Mouse (Mus musculus) midbrain, postnatal 0 days (tissue): ENCODE measurements around the gene Platr17. TPM values are rescaled to one million over a fixed set of nuclear protein-coding genes. Genes with fewer than 3 reads are reported as not detected.
A peak's percentile ranks its signal among the peaks of the same experiment; 100 is the strongest.

Source experiments
- ATAC-seq: fragments of 200-750 bp; cut with Nextera tagmentation; 2 replicates; pipeline ENCODE4 v1.8.0; 2017; ENCODE audit warnings: moderate number of reproducible peaks, mild to moderate bottlenecking, moderate TSS enrichment, moderate library complexity; ENCODE audit not compliant: low FRiP score
- DNase-seq: peaks from one replicate; pipeline ENCODE4 v3.0.0-alpha.2; 2015; ENCODE audit warnings: low spot score
- H3K27ac ChIP-seq: fragments of 300-500 bp; sonication (generic); 2 replicates; pipeline ENCODE4 v1.5.1; 2014; ENCODE audit warnings: low read depth, mild to moderate bottlenecking, low read length, mixed read lengths
- H3K27me3 ChIP-seq: fragments of 300-500 bp; sonication (generic); 2 replicates; pipeline ENCODE4 v1.6.1; 2014; ENCODE audit warnings: low read length, control low read depth, mixed read lengths; ENCODE audit not compliant: insufficient read depth
- H3K36me3 ChIP-seq: fragments of 300-500 bp; sonication (generic); 2 replicates; pipeline ENCODE4 v1.6.1; 2014; ENCODE audit warnings: low read length, control low read depth, mixed read lengths; ENCODE audit not compliant: insufficient read depth
- H3K4me1 ChIP-seq: fragments of 300-500 bp; sonication (generic); 2 replicates; pipeline ENCODE4 v1.6.1; 2014; ENCODE audit warnings: mild to moderate bottlenecking, control low read depth, antibody characterized with exemption, low read length, mixed read lengths; ENCODE audit not compliant: insufficient read depth
- H3K4me2 ChIP-seq: fragments of 300-500 bp; sonication (generic); 2 replicates; pipeline ENCODE4 v1.6.1; 2014; ENCODE audit warnings: low read depth, mild to moderate bottlenecking, low read length, mixed read lengths; ENCODE audit not compliant: poor library complexity, severe bottlenecking
- H3K4me3 ChIP-seq: fragments of 300-500 bp; sonication (generic); 2 replicates; pipeline ENCODE4 v1.5.1; 2014; ENCODE audit warnings: low read depth, mild to moderate bottlenecking, low read length, moderate library complexity
- H3K9ac ChIP-seq: fragments of 300-500 bp; sonication (generic); replicated peaks from 2 replicates; pipeline ENCODE4 v1.6.1; 2014; ENCODE audit warnings: mild to moderate bottlenecking, low read length, moderate library complexity, mixed read lengths; ENCODE audit not compliant: poor library complexity, severe bottlenecking
- H3K9me3 ChIP-seq: fragments of 300-500 bp; sonication (generic); 2 replicates; pipeline ENCODE4 v1.6.1; 2016; ENCODE audit warnings: low read length, control low read depth
- CTCF ChIP-seq: IDR thresholded peaks from 2 replicates; pipeline ENCODE4 v1.5.1; 2016; ENCODE audit warnings: antibody characterized with exemption, mild to moderate bottlenecking
- WGBS: fragments of 180-500 bp; shearing (Covaris S2); extraction: QIAGEN DNeasy Blood & Tissue Kit; methylation state at CpG from one replicate; pipeline ENCODE4 v1.1.7; 2014; 5-methylcytosine and 5-hydroxymethylcytosine counted together
- microRNA-seq: library from miRNA; unstranded; fragments of <30 nt; microRNA quantifications from one replicate; pipeline ENCODE4, GENCODE M21; 2016; ENCODE audit warnings: borderline number of aligned reads
- polyA plus RNA-seq: library from polyadenylated mRNA; unstranded; fragments of >200 nt; fragmentation: Nextera tagmentation; extraction: Ambion mirVana; gene quantifications from 2 replicates; pipeline ENCODE4 v1.2.1, GENCODE M21; 2015
- total RNA-seq: library from RNA; depleted of rRNA; stranded (reverse); fragments of >200 nt; gene quantifications from 2 replicates; pipeline ENCODE4 v1.2.3, GENCODE M21; 2014; rRNA removed

Gene Platr17
- total and polyA plus RNA-seq, 2 experiments from 2014 or later = 0.22 to 1.5 TPM

GRCm38 (mm10) chr17:33954646-33955554, 50.0 kb downstream of the Platr17 start:
- no peak for TF ChIP-seq CTCF
- H3K4me1 ChIP-seq = peaks cover 19% of the 10 kb centered on the region; the same call in 1 of the 2 replicates

GRCm38 (mm10) chr17:33955555-33956214, 50.8 kb downstream of the Platr17 start, which contains the start of the genes Vps52 and Rps18:
Vps52 (plus strand) TSS chr17:33955812.
Rps18 (minus strand) TSS chr17:33956001.
- H3K9me3 ChIP-seq = no peaks in the 10 kb centered on the region
- H3K4me1 ChIP-seq = peaks cover 13% of the 10 kb centered on the region; the same call in 1 of the 2 replicates
- H3K36me3 ChIP-seq = peaks cover 38% of the 10 kb centered on the region
- no peaks in the 10 kb centered on the region for H3K27me3 ChIP-seq
- under 1% methylated on average over 50 of the region's 50 CpGs for WGBS
- H3K4me3 ChIP-seq = peak within 1 kb of the TSS; percentile 84
- peak within 1 kb of the TSS; percentile 96 for H3K9ac ChIP-seq
- ATAC-seq = peak; percentile 88
- H3K27ac ChIP-seq = peak within 1 kb of the TSS; percentile 96
- peak; percentile 99 for DNase-seq
- peak; percentile 60 for TF ChIP-seq CTCF
- H3K4me2 ChIP-seq = peak within 1 kb of the TSS; percentile 80

More at GRCm38 (mm10) chr17:33954646-33955554, 50.0 kb downstream of the Platr17 start:
- Histone ChIP-seq H3K27me3 (no peaks in the 10 kb centered on the region), H3K9me3 (no peaks in the 10 kb centered on the region), H3K4me3 (peak overlapping the region; percentile 84), H3K36me3 (peaks cover 33% of the 10 kb centered on the region), H3K4me2 (peak overlapping the region; percentile 74), H3K9ac (peak overlapping the region; percentile 96), H3K27ac (peak overlapping the region; percentile 96)
- 1% methylated on average over 33 of the region's 33 CpGs for WGBS
- ATAC-seq (peak; percentile 14), DNase-seq (no peak)

Small RNAs within 50 kb of the gene (microRNA-seq; reads per million reads assigned to microRNA genes)
- gene Gm27740 = not detected

Other genes starting within 250 kb of the Platr17 start
- gene Hnrnpm, start 218.3 kb upstream of the Platr17 start, total RNA-seq = 48.7 and 58.1 TPM in 2 replicates
- gene Hnrnpm, start 218.3 kb upstream of the Platr17 start, polyA plus RNA-seq = 113 and 124 TPM in 2 replicates
- 90.1 and 100 TPM in 2 replicates for gene March2, start 186.5 kb upstream of the Platr17 start, total RNA-seq
- 65.2 and 65.9 TPM in 2 replicates for gene March2, start 186.5 kb upstream of the Platr17 start, polyA plus RNA-seq
- 120 and 158 TPM in 2 replicates for gene Rab11b, start 144.6 kb upstream of the Platr17 start, total RNA-seq
- gene Rab11b, start 144.6 kb upstream of the Platr17 start, polyA plus RNA-seq = 607 and 619 TPM in 2 replicates
- gene Angptl4, start 123.3 kb upstream of the Platr17 start, total RNA-seq = 21.4 and 22.5 TPM in 2 replicates
- 27.5 and 33.5 TPM in 2 replicates for gene Angptl4, start 123.3 kb upstream of the Platr17 start, polyA plus RNA-seq
- gene Kank3, start 94.6 kb upstream of the Platr17 start, total RNA-seq = 19.8 and 38.4 TPM in 2 replicates
- gene Kank3, start 94.6 kb upstream of the Platr17 start, polyA plus RNA-seq = 46.2 and 50.0 TPM in 2 replicates
- gene Rps28, start 80.6 kb upstream of the Platr17 start, total RNA-seq = 348 and 379 TPM in 2 replicates
- gene Rps28, start 80.6 kb upstream of the Platr17 start, polyA plus RNA-seq = 513 and 564 TPM in 2 replicates
- 211 and 345 TPM in 2 replicates for gene Ndufa7, start 80.6 kb upstream of the Platr17 start, total RNA-seq
- 501 and 560 TPM in 2 replicates for gene Ndufa7, start 80.6 kb upstream of the Platr17 start, polyA plus RNA-seq
- 24.4 and 26.7 TPM in 2 replicates for gene Cd320, start 62.0 kb upstream of the Platr17 start, total RNA-seq
- gene Cd320, start 62.0 kb upstream of the Platr17 start, polyA plus RNA-seq = 46.8 and 50.0 TPM in 2 replicates
- gene Gm7029, start 31.3 kb upstream of the Platr17 start, total RNA-seq = not detected in 2 replicates
- gene Gm7029, start 31.3 kb upstream of the Platr17 start, polyA plus RNA-seq = not detected in 2 replicates
- 4.3 and 5.0 TPM in 2 replicates for gene Kifc1, start 14.5 kb upstream of the Platr17 start, total RNA-seq
- gene Kifc1, start 14.5 kb upstream of the Platr17 start, polyA plus RNA-seq = 1.4 and 2.2 TPM in 2 replicates
- 52.3 and 55.7 TPM in 2 replicates for gene Daxx, start 4.3 kb downstream of the Platr17 start, total RNA-seq
- 42.9 and 44.3 TPM in 2 replicates for gene Daxx, start 4.3 kb downstream of the Platr17 start, polyA plus RNA-seq
- gene Tapbp, start 10.8 kb downstream of the Platr17 start, total RNA-seq = 41.4 and 44.4 TPM in 2 replicates
- 29.0 and 29.1 TPM in 2 replicates for gene Tapbp, start 10.8 kb downstream of the Platr17 start, polyA plus RNA-seq
- gene Zbtb22, start 10.8 kb downstream of the Platr17 start, total RNA-seq = 44.3 and 50.9 TPM in 2 replicates
- 18.5 and 18.6 TPM in 2 replicates for gene Zbtb22, start 10.8 kb downstream of the Platr17 start, polyA plus RNA-seq
- gene Rgl2, start 24.4 kb downstream of the Platr17 start, total RNA-seq = 81.8 and 83.0 TPM in 2 replicates
- gene Rgl2, start 24.4 kb downstream of the Platr17 start, polyA plus RNA-seq = 33.1 and 38.2 TPM in 2 replicates
- gene Pfdn6, start 35.2 kb downstream of the Platr17 start, total RNA-seq = 47.9 and 60.9 TPM in 2 replicates
- gene Pfdn6, start 35.2 kb downstream of the Platr17 start, polyA plus RNA-seq = 170 and 185 TPM in 2 replicates
- 14.3 and 15.7 TPM in 2 replicates for gene Wdr46, start 35.5 kb downstream of the Platr17 start, total RNA-seq
- 14.6 and 17.3 TPM in 2 replicates for gene Wdr46, start 35.5 kb downstream of the Platr17 start, polyA plus RNA-seq
- 8.6 and 14.1 TPM in 2 replicates for gene B3galt4, start 46.4 kb downstream of the Platr17 start, total RNA-seq
- 11.1 and 14.0 TPM in 2 replicates for gene B3galt4, start 46.4 kb downstream of the Platr17 start, polyA plus RNA-seq
- 39.5 and 46.1 TPM in 2 replicates for gene Vps52, start 50.7 kb downstream of the Platr17 start, total RNA-seq
- 65.8 and 68.6 TPM in 2 replicates for gene Vps52, start 50.7 kb downstream of the Platr17 start, polyA plus RNA-seq
- 742 and 975 TPM in 2 replicates for gene Rps18, start 50.9 kb downstream of the Platr17 start, total RNA-seq
- gene Rps18, start 50.9 kb downstream of the Platr17 start, polyA plus RNA-seq = 751 and 769 TPM in 2 replicates
- 19.0 and 21.2 TPM in 2 replicates for gene H2-K1, start 95.2 kb downstream of the Platr17 start, total RNA-seq
- 17.0 and 22.2 TPM in 2 replicates for gene H2-K1, start 95.2 kb downstream of the Platr17 start, polyA plus RNA-seq
- gene Ring1, start 119.5 kb downstream of the Platr17 start, total RNA-seq = 19.5 and 23.4 TPM in 2 replicates
- gene Ring1, start 119.5 kb downstream of the Platr17 start, polyA plus RNA-seq = 17.3 and 19.5 TPM in 2 replicates
- gene H2-Ke6, start 122.9 kb downstream of the Platr17 start, total RNA-seq = 58.4 and 67.6 TPM in 2 replicates
- gene H2-Ke6, start 122.9 kb downstream of the Platr17 start, polyA plus RNA-seq = 53.6 and 54.7 TPM in 2 replicates
- 170 and 229 TPM in 2 replicates for gene Slc39a7, start 126.5 kb downstream of the Platr17 start, total RNA-seq
- 152 and 156 TPM in 2 replicates for gene Slc39a7, start 126.5 kb downstream of the Platr17 start, polyA plus RNA-seq
- 53.6 and 61.2 TPM in 2 replicates for gene Rxrb, start 126.7 kb downstream of the Platr17 start, total RNA-seq
- 52.7 and 53.7 TPM in 2 replicates for gene Rxrb, start 126.7 kb downstream of the Platr17 start, polyA plus RNA-seq
- 17.9 and 24.3 TPM in 2 replicates for gene Col11a2, start 134.3 kb downstream of the Platr17 start, total RNA-seq
- gene Col11a2, start 134.3 kb downstream of the Platr17 start, polyA plus RNA-seq = 4.1 and 4.6 TPM in 2 replicates
- not detected in 2 replicates for gene H2-Oa, start 187.2 kb downstream of the Platr17 start, total RNA-seq
- gene H2-Oa, start 187.2 kb downstream of the Platr17 start, polyA plus RNA-seq = 0.23 TPM in 1 of 2 replicates, not detected in the other
- 23.8 and 39.0 TPM in 2 replicates for gene H2-DMa, start 214.4 kb downstream of the Platr17 start, total RNA-seq
- gene H2-DMa, start 214.4 kb downstream of the Platr17 start, polyA plus RNA-seq = 24.8 and 26.1 TPM in 2 replicates
- 219 and 233 TPM in 2 replicates for gene Brd2, start 217.5 kb downstream of the Platr17 start, total RNA-seq
- 107 and 124 TPM in 2 replicates for gene Brd2, start 217.5 kb downstream of the Platr17 start, polyA plus RNA-seq
- 0.16 and 0.47 TPM in 2 replicates for gene H2-DMb2, start 238.2 kb downstream of the Platr17 start, total RNA-seq
- gene H2-DMb2, start 238.2 kb downstream of the Platr17 start, polyA plus RNA-seq = 1.4 and 1.6 TPM in 2 replicates
- 0.47 and 4.7 TPM in 2 replicates for gene H2-DMb1, start 247.9 kb downstream of the Platr17 start, total RNA-seq
- gene H2-DMb1, start 247.9 kb downstream of the Platr17 start, polyA plus RNA-seq = 1.6 and 2.3 TPM in 2 replicates